Mouse (Mus musculus) heart, embryonic 13.5 days (tissue): ENCODE measurements at regions not wholly inside any gene's neighbourhood (a gene's known extent, or its start where the extent isn't known, plus 50 kb on each side); places are given as distances from the start of the nearest gene placed in this dataset.

ENCODE experiments used
- ATAC-seq: fragments of 200-750 bp; cut with Nextera tagmentation; 2 replicates; pipeline ENCODE4 v1.8.0; 2017; ENCODE audit warnings: moderate TSS enrichment; ENCODE audit not compliant: insufficient number of reproducible peaks, low FRiP score, low TSS enrichment; ENCODE audit errors: extremely low read depth
- H3K27ac ChIP-seq: fragments of 300-500 bp; sonication (generic); replicated peaks from 2 replicates; pipeline ENCODE4 v1.5.1; 2015; ENCODE audit warnings: moderate library complexity, mild to moderate bottlenecking, inconsistent platforms
- H3K27me3 ChIP-seq: fragments of 300-500 bp; sonication (generic); replicated peaks from 2 replicates; pipeline ENCODE4 v1.6.1; 2015; ENCODE audit warnings: mild to moderate bottlenecking, inconsistent platforms
- H3K36me3 ChIP-seq: fragments of 300-500 bp; sonication (generic); 2 replicates; pipeline ENCODE4 v1.6.1; 2015; ENCODE audit warnings: mild to moderate bottlenecking, inconsistent platforms
- H3K4me1 ChIP-seq: fragments of 300-500 bp; sonication (generic); 2 replicates; pipeline ENCODE4 v1.6.1; 2015; ENCODE audit warnings: inconsistent platforms
- H3K4me2 ChIP-seq: fragments of 300-500 bp; sonication (generic); 2 replicates; pipeline ENCODE4 v1.6.1; 2015; ENCODE audit warnings: inconsistent platforms, mild to moderate bottlenecking, moderate library complexity
- H3K4me3 ChIP-seq: fragments of 300-500 bp; sonication (generic); 2 replicates; pipeline ENCODE4 v1.5.1; 2015; ENCODE audit warnings: moderate library complexity, mild to moderate bottlenecking, inconsistent platforms
- H3K9ac ChIP-seq: fragments of 300-500 bp; sonication (generic); 2 replicates; pipeline ENCODE4 v1.6.1; 2015; ENCODE audit warnings: inconsistent platforms, mild to moderate bottlenecking, moderate library complexity
- H3K9me3 ChIP-seq: fragments of 300-500 bp; sonication (generic); 2 replicates; pipeline ENCODE4 v1.6.1; 2016; ENCODE audit warnings: inconsistent platforms
- WGBS: fragments of 180-500 bp; shearing (Covaris S2); methylation state at CpG from one replicate; pipeline ENCODE4 v1.1.7; 2015; ENCODE audit warnings: mixed read lengths; 5-methylcytosine and 5-hydroxymethylcytosine counted together

DNA sequence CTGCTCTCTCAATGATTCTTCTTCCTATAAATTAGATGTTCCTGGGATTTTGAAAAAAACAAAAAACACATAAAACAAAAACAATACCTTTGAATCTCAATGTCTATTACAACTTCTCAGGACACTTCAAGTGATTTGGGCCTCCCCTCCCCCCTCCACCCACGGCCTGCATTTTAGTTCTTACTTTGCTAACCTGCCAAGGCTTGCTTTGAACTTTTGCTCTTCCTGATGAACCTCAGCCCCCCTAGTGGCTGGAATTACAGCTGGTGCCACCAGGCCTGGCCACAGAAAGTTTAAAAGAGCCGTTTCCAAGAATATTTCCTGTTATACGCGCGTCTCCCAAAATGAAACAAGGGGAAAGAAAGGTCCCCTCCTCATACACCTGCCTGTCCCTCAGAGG is 253.4 kb downstream of the Ajap1 start:
- H3K27ac ChIP-seq = no peak overlapping the region
- H3K4me3 ChIP-seq = no peak overlapping the region
- no peaks in the 10 kb centered on the region for H3K36me3 ChIP-seq
- H3K9me3 ChIP-seq = peaks cover 3% of the 10 kb centered on the region; the same call in 1 of the 2 replicates
- H3K4me1 ChIP-seq = peaks cover 17% of the 10 kb centered on the region; the same call in 1 of the 2 replicates
- no peak for ATAC-seq
- no peak overlapping the region for H3K4me2 ChIP-seq
- H3K9ac ChIP-seq = no peak overlapping the region
- peaks cover 14% of the 10 kb centered on the region for H3K27me3 ChIP-seq
- 54% methylated on average over 5 of the region's 5 CpGs for WGBS

DNA sequence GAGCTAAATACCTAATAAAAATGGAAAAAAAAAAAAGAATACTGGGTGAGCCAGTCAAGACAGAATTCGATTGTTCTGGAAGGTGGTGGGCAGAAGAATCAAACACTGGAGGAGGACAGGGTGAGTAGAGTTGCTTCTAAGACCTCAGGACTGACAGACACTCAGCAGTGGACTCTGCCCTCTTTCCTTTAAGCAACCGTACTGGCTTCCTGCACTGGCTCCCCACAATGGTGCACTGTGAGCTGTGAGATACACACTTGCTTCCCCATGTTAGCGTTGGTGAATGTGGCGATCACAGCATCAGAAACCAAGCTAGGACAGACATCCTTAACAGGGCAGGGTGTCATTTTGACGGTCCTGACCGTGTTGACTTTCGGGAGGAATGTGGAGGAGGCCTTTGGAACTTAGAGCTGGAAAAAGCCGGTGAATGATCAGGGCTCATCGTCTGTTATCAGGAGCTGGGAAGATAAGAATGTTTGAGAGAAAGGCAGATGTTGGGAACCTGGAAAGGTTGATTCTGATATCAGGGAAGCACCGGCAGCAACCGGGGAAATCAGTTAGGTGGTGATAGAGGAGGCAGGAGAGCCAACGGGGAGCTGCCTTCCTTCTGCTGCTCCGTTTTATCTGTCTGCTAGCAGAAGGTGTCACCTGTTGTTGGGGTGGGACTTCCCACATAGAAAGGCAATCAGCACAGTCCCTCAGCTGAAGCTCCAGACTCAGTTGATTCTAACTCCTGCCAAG is 254.8 kb downstream of the Ajap1 start:
- Histone ChIP-seq H3K9ac (no peak overlapping the region), H3K27me3 (peaks cover 14% of the 10 kb centered on the region), H3K36me3 (no peaks in the 10 kb centered on the region), H3K4me3 (no peak overlapping the region), H3K4me2 (no peak overlapping the region), H3K27ac (no peak overlapping the region), H3K9me3 (no peaks in the 10 kb centered on the region; the same call in 1 of the 2 replicates), H3K4me1 (peaks cover 17% of the 10 kb centered on the region; the same call in 1 of the 2 replicates)
- ATAC-seq = no peak
- 10% methylated on average over 13 of the region's 13 CpGs for WGBS

DNA sequence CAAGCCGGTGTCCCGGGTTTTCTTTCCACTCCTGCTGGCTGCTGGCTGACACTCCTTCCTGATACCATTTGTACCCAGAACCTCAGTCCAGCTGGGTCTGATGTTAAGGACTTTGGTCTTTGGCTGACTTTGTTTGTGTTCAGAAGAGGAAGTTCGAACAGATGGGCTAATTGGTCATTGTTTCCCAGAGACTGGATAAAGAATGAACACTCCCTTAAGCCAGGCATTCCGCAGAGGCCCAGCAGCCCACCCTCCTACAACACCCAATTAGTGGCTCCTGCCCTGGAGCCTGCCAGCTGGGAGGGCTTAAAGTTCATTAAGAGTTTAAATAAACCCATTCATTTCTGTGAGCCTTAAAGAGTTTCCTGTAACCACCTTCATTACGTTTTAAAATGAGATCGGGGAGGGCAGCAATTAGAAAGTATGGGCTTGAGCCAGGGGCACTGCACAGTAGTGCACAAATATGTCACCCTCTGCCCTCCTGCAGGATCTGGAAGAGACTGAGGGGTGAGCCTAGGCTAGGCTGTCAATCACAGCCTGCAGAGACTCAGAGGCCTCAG is 257.9 kb downstream of the Ajap1 start:
- ATAC-seq = no peak
- WGBS = 30% methylated on average over 6 of the region's 6 CpGs
- no peaks in the 10 kb centered on the region for H3K9me3 ChIP-seq
- H3K4me3 ChIP-seq = no peak overlapping the region
- H3K27ac ChIP-seq = no peak overlapping the region
- H3K4me2 ChIP-seq = no peak overlapping the region
- no peak overlapping the region for H3K9ac ChIP-seq
- H3K36me3 ChIP-seq = no peaks in the 10 kb centered on the region
- H3K27me3 ChIP-seq = peaks cover 13% of the 10 kb centered on the region
- H3K4me1 ChIP-seq = peaks cover 25% of the 10 kb centered on the region

DNA sequence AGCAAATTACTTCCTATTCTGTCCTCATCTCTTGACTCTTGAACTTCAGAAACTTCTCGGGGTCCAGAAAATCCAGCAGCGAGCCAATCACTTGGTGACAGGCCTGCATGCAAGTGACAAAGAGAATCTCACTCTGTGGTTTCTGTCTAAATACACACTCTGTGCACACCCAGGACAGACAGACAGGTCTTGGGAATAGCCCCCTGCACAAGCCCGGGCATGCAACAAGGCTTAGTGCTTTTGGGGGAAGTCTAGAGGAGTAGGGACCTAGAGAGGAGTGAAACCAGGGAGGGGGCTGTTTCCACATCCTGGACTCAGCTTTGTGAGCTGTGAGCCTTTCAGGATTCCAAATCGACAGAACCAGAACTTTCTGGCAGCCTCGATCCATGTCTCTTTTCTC is 259.6 kb downstream of the Ajap1 start:
- H3K4me1 ChIP-seq = peaks cover 20% of the 10 kb centered on the region
- H3K36me3 ChIP-seq = no peaks in the 10 kb centered on the region
- no peak overlapping the region for H3K9ac ChIP-seq
- no peak overlapping the region for H3K4me2 ChIP-seq
- no peak overlapping the region for H3K27ac ChIP-seq
- H3K9me3 ChIP-seq = no peaks in the 10 kb centered on the region
- H3K4me3 ChIP-seq = no peak overlapping the region
- 77% methylated on average over 5 of the region's 5 CpGs for WGBS
- no peak for ATAC-seq
- no peaks in the 10 kb centered on the region; the same call in 1 of the 2 replicates for H3K27me3 ChIP-seq

DNA sequence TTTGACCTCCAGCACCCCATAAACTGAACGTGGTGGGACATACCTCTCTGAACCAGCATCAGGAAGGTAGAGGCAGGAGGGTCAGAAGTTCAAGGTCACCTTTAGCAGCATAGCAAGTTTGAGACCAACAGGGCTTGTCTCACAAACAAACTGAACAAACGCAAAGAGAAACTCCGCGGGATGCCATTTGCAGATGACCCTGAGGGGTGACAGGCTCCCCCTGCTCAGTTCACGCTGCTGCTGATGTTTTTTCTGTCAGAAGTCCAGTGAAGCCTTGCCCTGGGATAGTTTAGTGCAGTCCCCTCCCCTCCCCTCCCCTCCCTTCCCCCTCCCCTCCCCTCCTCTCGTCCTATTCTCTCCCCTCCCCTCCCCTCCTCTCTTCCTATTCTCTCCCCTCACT is 262.1 kb downstream of the Ajap1 start:
- no peaks in the 10 kb centered on the region; the same call in 1 of the 2 replicates for H3K27me3 ChIP-seq
- no peak overlapping the region for H3K9ac ChIP-seq
- WGBS = 26% methylated on average over 5 of the region's 6 CpGs
- no peak overlapping the region for H3K4me2 ChIP-seq
- H3K9me3 ChIP-seq = no peaks in the 10 kb centered on the region
- H3K4me3 ChIP-seq = no peak overlapping the region
- no peak for ATAC-seq
- H3K4me1 ChIP-seq = peaks cover 17% of the 10 kb centered on the region
- no peak overlapping the region for H3K27ac ChIP-seq
- no peaks in the 10 kb centered on the region for H3K36me3 ChIP-seq

DNA sequence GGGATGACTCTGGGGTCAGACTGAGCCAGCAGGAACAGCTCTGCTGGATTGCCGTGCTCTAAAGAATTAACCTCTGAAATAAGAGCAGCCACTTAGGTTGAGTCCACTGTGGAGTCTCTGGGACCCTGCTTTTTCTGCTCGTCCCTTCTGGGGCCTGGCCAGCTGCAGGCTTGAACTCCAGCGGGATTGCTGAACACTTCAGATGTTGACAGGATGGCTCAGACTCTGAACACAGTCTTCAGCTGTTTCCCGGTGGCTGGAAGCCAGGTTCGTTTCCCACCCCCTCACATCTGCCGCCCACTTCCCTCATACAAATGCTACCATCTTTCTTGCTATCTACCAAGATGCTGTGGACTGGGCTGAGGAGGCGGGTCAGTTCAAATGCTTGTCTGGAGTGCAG is 262.5 kb downstream of the Ajap1 start:
- H3K4me1 ChIP-seq = peaks cover 17% of the 10 kb centered on the region
- no peaks in the 10 kb centered on the region for H3K9me3 ChIP-seq
- H3K9ac ChIP-seq = no peak overlapping the region
- H3K36me3 ChIP-seq = no peaks in the 10 kb centered on the region
- no peak overlapping the region for H3K4me3 ChIP-seq
- no peaks in the 10 kb centered on the region; the same call in 1 of the 2 replicates for H3K27me3 ChIP-seq
- H3K27ac ChIP-seq = no peak overlapping the region
- 21% methylated on average over 7 of the region's 7 CpGs for WGBS
- no peak overlapping the region for H3K4me2 ChIP-seq
- no peak for ATAC-seq

DNA sequence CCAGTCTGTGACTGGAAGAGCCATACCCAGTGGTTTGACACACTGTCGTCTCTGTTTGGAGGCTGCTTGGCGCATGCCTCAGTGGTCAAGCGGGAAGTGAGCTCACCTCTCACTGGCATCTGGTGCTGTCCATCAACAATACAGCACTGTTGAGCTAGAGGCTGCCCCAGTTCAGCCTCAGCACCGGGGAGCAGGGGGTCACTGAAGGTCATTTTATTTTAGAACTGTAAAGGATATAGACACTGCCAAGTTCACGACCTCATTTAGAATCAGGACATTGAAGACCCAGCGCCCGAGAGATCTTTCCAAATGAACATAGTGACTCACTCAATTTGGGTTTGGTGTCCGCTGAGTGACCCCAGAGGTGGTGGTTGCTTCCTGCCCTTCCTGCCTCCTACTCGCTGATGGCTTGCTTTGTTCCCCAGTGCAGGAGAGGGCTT is 265.1 kb downstream of the Ajap1 start:
- Histone ChIP-seq H3K27me3 (no peaks in the 10 kb centered on the region; the same call in 1 of the 2 replicates), H3K4me2 (no peak overlapping the region), H3K4me3 (no peak overlapping the region), H3K9ac (no peak overlapping the region), H3K9me3 (no peaks in the 10 kb centered on the region), H3K36me3 (no peaks in the 10 kb centered on the region), H3K4me1 (peaks cover 11% of the 10 kb centered on the region), H3K27ac (no peak overlapping the region)
- 45% methylated on average over 9 of the region's 9 CpGs for WGBS
- ATAC-seq = no peak

DNA sequence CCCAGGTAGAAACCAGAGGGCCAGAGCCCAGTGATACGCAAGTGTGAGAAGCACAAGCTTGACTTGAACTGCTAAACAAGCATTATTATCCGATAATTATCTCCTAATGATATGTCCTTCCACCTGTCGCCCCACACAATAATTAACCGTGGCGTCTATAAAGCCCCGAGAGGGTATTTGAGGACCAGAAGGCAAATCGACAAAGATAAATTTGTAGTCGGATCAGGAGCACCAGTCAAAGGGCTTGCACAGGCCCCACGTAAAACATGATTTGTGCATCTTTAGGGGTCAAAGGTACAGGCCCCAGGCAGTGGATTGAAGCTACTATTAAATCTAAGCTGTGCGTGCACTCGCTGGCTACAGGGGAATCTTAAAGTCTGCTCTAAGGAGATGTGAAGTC is 270.5 kb downstream of the Ajap1 start:
- Histone ChIP-seq H3K9me3 (no peaks in the 10 kb centered on the region), H3K9ac (no peak overlapping the region), H3K27ac (no peak overlapping the region), H3K4me1 (no peaks in the 10 kb centered on the region), H3K4me2 (no peak overlapping the region), H3K4me3 (no peak overlapping the region), H3K36me3 (no peaks in the 10 kb centered on the region), H3K27me3 (no peaks in the 10 kb centered on the region)
- ATAC-seq = no peak
- 74% methylated on average over 11 of the region's 11 CpGs for WGBS

DNA sequence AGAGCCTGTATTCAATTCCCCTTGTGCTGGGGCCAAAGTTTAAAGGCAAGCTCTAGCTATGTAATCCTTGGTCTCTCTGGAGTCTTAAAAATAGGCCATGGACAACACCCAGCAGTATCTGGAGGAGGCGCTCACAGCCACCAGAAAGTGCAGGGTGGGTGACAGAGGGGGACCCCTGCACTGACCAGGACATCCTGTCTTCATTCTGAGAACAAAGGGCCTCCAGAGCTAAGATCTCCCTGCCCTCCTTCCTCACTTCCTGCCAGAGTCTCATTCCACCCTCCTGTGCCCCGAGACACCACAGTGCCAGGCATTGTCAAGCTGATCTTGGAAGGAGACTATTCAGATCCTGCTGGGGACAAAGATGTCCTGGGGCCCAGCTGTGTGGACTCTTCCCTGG is 273.8 kb downstream of the Ajap1 start:
- Histone ChIP-seq H3K27ac (no peak overlapping the region), H3K4me2 (no peak overlapping the region), H3K36me3 (no peaks in the 10 kb centered on the region), H3K9me3 (no peaks in the 10 kb centered on the region), H3K4me3 (no peak overlapping the region), H3K4me1 (no peaks in the 10 kb centered on the region), H3K27me3 (peaks cover 11% of the 10 kb centered on the region), H3K9ac (no peak overlapping the region)
- no peak for ATAC-seq
- WGBS = 57% methylated on average over 2 of the region's 2 CpGs

DNA sequence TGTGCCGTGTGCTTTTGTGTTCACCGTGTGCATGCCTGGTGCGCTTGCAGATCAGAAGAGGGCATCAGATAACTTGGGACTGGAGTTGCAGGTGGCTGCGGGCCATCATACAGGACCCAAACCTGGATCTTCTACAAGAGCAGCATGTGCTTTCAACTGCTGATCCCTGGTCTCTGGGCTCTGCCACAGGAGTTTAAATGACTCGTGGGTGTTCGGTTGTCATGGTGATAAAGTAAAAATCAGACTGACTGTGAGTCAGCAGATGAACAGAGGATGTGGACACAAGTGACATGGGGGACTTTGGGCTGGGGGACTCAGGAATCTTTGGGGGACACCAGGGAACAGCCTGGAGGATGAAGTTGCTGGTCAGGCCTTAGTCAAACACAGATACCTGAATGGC is 274.4 kb downstream of the Ajap1 start:
- Histone ChIP-seq H3K36me3 (no peaks in the 10 kb centered on the region), H3K27me3 (peaks cover 11% of the 10 kb centered on the region), H3K4me1 (no peaks in the 10 kb centered on the region), H3K9ac (no peak overlapping the region), H3K27ac (no peak overlapping the region), H3K4me3 (no peak overlapping the region), H3K4me2 (no peak overlapping the region), H3K9me3 (no peaks in the 10 kb centered on the region)
- no peak for ATAC-seq
- 69% methylated on average over 6 of the region's 6 CpGs for WGBS

DNA sequence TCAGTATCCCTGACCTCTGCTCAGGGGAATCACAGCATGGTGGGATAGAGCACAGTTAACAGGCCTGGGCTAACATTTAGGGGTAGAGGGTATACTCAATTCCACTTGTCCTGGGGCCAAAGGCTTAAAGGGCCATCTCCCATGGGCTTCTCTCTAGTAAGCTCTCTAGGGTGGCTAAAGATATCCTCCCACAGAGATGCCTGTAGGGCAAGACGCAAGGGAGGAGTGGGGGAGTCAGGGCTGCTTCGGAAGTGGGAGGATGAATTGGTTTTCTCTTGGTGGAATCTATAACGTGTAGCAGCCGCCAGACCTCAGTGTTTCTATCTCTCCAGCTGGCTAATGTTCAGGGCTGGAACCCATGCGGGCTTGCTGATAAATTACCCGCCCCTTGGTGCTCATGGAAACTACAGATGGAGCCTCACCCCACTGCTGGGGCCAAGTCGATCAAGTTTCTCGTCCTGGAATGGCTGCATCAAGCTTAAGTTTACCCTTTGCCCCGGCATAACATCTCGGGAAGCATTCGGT is 275.0 kb downstream of the Ajap1 start:
- H3K9me3 ChIP-seq = no peaks in the 10 kb centered on the region
- H3K27ac ChIP-seq = no peak overlapping the region
- H3K4me1 ChIP-seq = no peaks in the 10 kb centered on the region
- H3K9ac ChIP-seq = no peak overlapping the region
- H3K4me3 ChIP-seq = no peak overlapping the region
- peaks cover 15% of the 10 kb centered on the region for H3K27me3 ChIP-seq
- no peaks in the 10 kb centered on the region for H3K36me3 ChIP-seq
- ATAC-seq = no peak
- WGBS = 57% methylated on average over 11 of the region's 11 CpGs
- H3K4me2 ChIP-seq = no peak overlapping the region
